Mouse (Mus musculus): ENCODE measurements around the gene S100a14. TPM values are rescaled to one million over a fixed set of nuclear protein-coding genes. Genes with fewer than 3 reads are reported as not detected.

The S100a14 gene
- polyA plus RNA-seq, 1 experiment, result 0.96 TPM

DNA sequence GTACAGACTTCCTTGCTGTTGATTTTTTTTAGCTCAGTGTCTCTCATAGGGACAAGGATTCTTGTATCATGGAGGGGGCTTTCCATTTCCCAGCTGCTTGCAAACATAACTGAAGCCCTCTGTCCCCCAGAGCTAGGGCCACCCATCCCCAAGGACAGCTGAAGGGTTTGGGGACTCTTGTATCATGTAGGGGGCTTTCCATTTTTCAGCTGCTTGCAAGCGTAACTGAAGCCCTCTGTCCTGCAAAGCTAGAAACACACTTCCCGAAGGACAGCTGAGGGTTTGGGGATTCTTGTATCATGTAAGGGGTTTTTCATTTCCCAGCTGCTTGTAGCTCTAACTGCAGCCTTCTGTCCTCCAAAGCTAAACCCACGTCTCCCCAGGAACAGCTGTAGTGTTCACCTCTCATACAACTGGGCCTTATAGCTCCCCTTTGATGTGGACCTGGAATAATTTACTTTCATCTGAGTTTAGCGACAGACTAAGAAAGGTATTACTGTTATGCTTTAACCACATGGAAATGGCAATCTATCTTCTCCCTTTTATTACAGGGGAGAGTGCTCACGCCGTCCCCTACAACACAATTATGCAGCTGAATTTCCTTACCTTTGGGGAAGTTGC lies 33.5 kb downstream of the S100a14 start, which contains the start of gene S100a3:
Gene S100a3 (plus strand): TSS at position 571 of the 621 bp plus-strand sequence.
- TF ChIP-seq USF1 (IDR thresholded peaks at IDR 0.05; ENCODE audit: low read depth) (no peak), FOSL1 (IDR thresholded peaks at IDR 0.05; ENCODE audit: insufficient read depth, low read length, poor library complexity, severe bottlenecking) (no peak), CTCF (IDR thresholded peaks at IDR 0.05; ENCODE audit: control insufficient read depth, insufficient read depth, insufficient read length) (no peak), MYOG (IDR thresholded peaks at IDR 0.05; ENCODE audit: control insufficient read depth, extremely low read depth, insufficient read length) (no peak), CEBPB (IDR thresholded peaks at IDR 0.05; ENCODE audit: low read depth) (no peak), MYOD1 (IDR thresholded peaks at IDR 0.05; ENCODE audit: control insufficient read depth, insufficient read length, low read depth) (no peak), MAX (IDR thresholded peaks at IDR 0.05) (no peak)
- H3K36me3 ChIP-seq (ENCODE audit: control insufficient read depth, insufficient read depth), result no peaks in the 10 kb centered on the region
- no peak within 1 kb of the TSS for H3K4me3 ChIP-seq (ENCODE audit: insufficient read depth, poor library complexity, severe bottlenecking)
- no peaks in the 10 kb centered on the region for H3K27me3 ChIP-seq (ENCODE audit: control insufficient read depth, insufficient read depth, insufficient read length)
- no peaks in the 10 kb centered on the region for H3K79me2 ChIP-seq (ENCODE audit: control insufficient read depth, insufficient read depth)
- no peaks in the 10 kb centered on the region for H3K79me3 ChIP-seq (ENCODE audit: low read depth)
- no peak within 1 kb of the TSS for H3ac ChIP-seq (ENCODE audit: control insufficient read depth, insufficient read length, low read depth)

DNA sequence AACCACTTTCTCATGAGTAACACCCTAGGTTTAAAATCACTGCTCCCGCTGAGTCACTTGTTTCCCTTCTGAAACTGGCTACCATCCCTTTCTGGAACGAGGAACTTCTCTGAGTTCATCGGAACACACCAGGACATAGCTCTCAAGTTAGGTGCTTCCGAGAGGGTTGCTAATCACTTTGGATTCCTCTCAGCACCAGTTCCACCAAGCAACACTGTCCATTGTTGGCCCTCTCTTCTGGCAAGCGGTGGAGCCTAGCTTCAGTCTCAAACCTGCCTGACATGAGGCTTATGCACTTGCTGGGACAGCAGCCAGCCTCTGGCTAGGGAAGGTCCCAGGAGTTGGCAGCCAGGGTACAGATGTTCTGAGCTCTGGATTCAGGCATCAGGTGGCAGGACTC lies 48.0 kb downstream of the S100a14 start:
- Histone ChIP-seq H3ac (ENCODE audit: control insufficient read depth, insufficient read length, low read depth) (no peak overlapping the region), H3K36me3 (ENCODE audit: control insufficient read depth, insufficient read depth) (no peaks in the 10 kb centered on the region), H3K79me2 (ENCODE audit: control insufficient read depth, insufficient read depth) (no peaks in the 10 kb centered on the region), H3K79me3 (ENCODE audit: low read depth) (no peaks in the 10 kb centered on the region), H3K27me3 (ENCODE audit: control insufficient read depth, insufficient read depth, insufficient read length) (no peaks in the 10 kb centered on the region), H3K4me3 (ENCODE audit: insufficient read depth, poor library complexity, severe bottlenecking) (no peak overlapping the region)
- TF ChIP-seq CTCF (IDR thresholded peaks at IDR 0.05; ENCODE audit: control insufficient read depth, insufficient read depth, insufficient read length), result no peak
- peak; percentile 8 for TF ChIP-seq MAX (IDR thresholded peaks at IDR 0.05)
- TF ChIP-seq FOSL1 (IDR thresholded peaks at IDR 0.05; ENCODE audit: insufficient read depth, low read length, poor library complexity, severe bottlenecking), result peak; percentile 2

DNA sequence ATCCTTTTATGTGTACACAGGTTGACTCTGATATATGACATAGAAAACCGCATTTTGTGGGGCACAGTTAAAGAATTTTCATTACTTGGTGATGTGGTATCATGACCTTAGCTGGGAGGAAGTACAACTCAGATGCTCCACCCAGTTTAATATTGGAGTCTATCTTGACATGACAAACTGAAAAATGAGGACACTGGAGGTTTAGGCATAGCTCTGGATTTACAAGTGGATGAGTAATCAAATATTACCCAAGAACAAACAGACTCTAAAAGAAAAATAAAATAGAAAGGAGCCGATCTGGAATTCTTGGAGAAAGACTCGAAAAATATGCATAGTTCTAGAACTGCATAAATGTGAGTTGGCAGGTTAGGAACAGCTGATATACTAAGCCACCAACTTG lies 48.7 kb downstream of the S100a14 start:
- H3K4me3 ChIP-seq (ENCODE audit: insufficient read depth, poor library complexity, severe bottlenecking), result no peak overlapping the region
- no peak for TF ChIP-seq MAX (IDR thresholded peaks at IDR 0.05)
- TF ChIP-seq CEBPB (IDR thresholded peaks at IDR 0.05; ENCODE audit: low read depth), result peak; percentile 82
- no peak for TF ChIP-seq USF1 (IDR thresholded peaks at IDR 0.05; ENCODE audit: low read depth)
- H3ac ChIP-seq (ENCODE audit: control insufficient read depth, insufficient read length, low read depth), result no peak overlapping the region

DNA sequence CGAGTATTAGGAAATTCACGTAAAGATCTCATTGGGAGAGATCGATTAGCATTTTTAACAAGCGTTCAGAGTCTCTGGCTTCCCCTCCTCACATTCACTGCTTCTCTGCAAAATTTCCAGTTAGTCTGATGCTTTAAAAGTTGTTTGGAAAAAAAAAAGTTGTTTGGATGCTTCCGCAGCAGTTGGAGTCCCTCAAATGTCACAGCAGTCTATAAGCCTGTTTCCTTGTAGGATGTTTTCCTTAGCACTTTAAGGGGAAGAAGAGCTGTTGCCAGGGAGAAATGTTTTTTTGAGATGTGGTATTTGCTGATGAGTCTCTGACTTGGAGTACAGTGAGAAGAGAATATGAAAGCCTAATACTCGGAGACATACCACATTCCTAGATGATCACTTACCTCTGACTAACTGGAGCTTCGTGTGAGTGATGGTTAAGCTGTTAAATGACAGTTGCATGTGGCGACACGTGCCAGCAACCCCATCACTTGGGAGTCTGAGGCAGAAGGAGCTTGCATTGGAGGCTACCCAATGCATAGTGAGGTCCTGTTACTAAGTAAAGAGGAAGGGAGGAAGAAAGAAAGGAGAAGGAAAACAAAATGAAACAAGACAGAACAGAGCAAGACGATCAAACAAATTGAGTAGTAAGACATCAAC lies 49.8 kb downstream of the S100a14 start:
- Histone ChIP-seq H3K36me3 (ENCODE audit: control insufficient read depth, insufficient read depth) (no peaks in the 10 kb centered on the region), H3ac (ENCODE audit: control insufficient read depth, insufficient read length, low read depth) (no peak overlapping the region), H3K79me2 (ENCODE audit: control insufficient read depth, insufficient read depth) (no peaks in the 10 kb centered on the region), H3K79me3 (ENCODE audit: low read depth) (no peaks in the 10 kb centered on the region), H3K27me3 (ENCODE audit: control insufficient read depth, insufficient read depth, insufficient read length) (no peaks in the 10 kb centered on the region), H3K4me3 (ENCODE audit: insufficient read depth, poor library complexity, severe bottlenecking) (no peak overlapping the region)
- TF ChIP-seq CTCF (IDR thresholded peaks at IDR 0.05; ENCODE audit: control insufficient read depth, insufficient read depth, insufficient read length), result no peak
- TF ChIP-seq FOSL1 (IDR thresholded peaks at IDR 0.05; ENCODE audit: insufficient read depth, low read length, poor library complexity, severe bottlenecking), result no peak
- no peak for TF ChIP-seq MYOG (IDR thresholded peaks at IDR 0.05; ENCODE audit: control insufficient read depth, extremely low read depth, insufficient read length)
- TF ChIP-seq USF1 (IDR thresholded peaks at IDR 0.05; ENCODE audit: low read depth), result peak; percentile 48
- TF ChIP-seq MAX (IDR thresholded peaks at IDR 0.05), result peak; percentile 91
- no peak for TF ChIP-seq CEBPB (IDR thresholded peaks at IDR 0.05; ENCODE audit: low read depth)
- peak; percentile 52 for TF ChIP-seq MYOD1 (IDR thresholded peaks at IDR 0.05; ENCODE audit: control insufficient read depth, insufficient read length, low read depth)

More for the DNA sequence above, 48.7 kb downstream of the S100a14 start:
- Histone ChIP-seq H3K36me3 (ENCODE audit: control insufficient read depth, insufficient read depth) (no peaks in the 10 kb centered on the region), H3K79me3 (ENCODE audit: low read depth) (no peaks in the 10 kb centered on the region), H3K79me2 (ENCODE audit: control insufficient read depth, insufficient read depth) (no peaks in the 10 kb centered on the region), H3K27me3 (ENCODE audit: control insufficient read depth, insufficient read depth, insufficient read length) (no peaks in the 10 kb centered on the region)

Other genes starting within 250 kb of the S100a14 start
- gene Gatad2b, start 233.7 kb upstream of the S100a14 start, polyA plus RNA-seq (2012; fragmentation: generic; extraction: Trizol), result 14.2 TPM
- 8.6 TPM for gene Slc27a3, start 136.9 kb upstream of the S100a14 start, polyA plus RNA-seq (2012; fragmentation: generic; extraction: Trizol)
- 39.3 TPM for gene Ints3, start 93.2 kb upstream of the S100a14 start, polyA plus RNA-seq (2012; fragmentation: generic; extraction: Trizol)
- 1.0 TPM for gene Npr1, start 61.0 kb upstream of the S100a14 start, polyA plus RNA-seq (2012; fragmentation: generic; extraction: Trizol)
- gene Ilf2, start 50.7 kb upstream of the S100a14 start, polyA plus RNA-seq (2012; fragmentation: generic; extraction: Trizol), result 93.9 TPM
- gene Snapin, start 35.8 kb upstream of the S100a14 start, polyA plus RNA-seq (2012; fragmentation: generic; extraction: Trizol), result 18.8 TPM
- 103 TPM for gene Chtop, start 17.4 kb upstream of the S100a14 start, polyA plus RNA-seq (2012; fragmentation: generic; extraction: Trizol)
- gene S100a1, start 12.5 kb upstream of the S100a14 start, polyA plus RNA-seq (2012; fragmentation: generic; extraction: Trizol), result 96.0 TPM
- 96.7 TPM for gene S100a13, start 12.4 kb upstream of the S100a14 start, polyA plus RNA-seq (2012; fragmentation: generic; extraction: Trizol)
- 49.2 TPM for gene S100a16, start 10.4 kb downstream of the S100a14 start, polyA plus RNA-seq (2012; fragmentation: generic; extraction: Trizol)
- 22.0 TPM for gene S100a3, start 33.7 kb downstream of the S100a14 start, polyA plus RNA-seq (2012; fragmentation: generic; extraction: Trizol)
- not detected for gene S100a2, start 63.4 kb downstream of the S100a14 start, polyA plus RNA-seq (2012; fragmentation: generic; extraction: Trizol)
- gene Gm42674, start 75.0 kb downstream of the S100a14 start, polyA plus RNA-seq (2012; fragmentation: generic; extraction: Trizol), result 1.5 TPM
- 11,980 TPM for gene S100a4, start 76.9 kb downstream of the S100a14 start, polyA plus RNA-seq (2012; fragmentation: generic; extraction: Trizol)
- 0.43 TPM for gene S100a5, start 81.7 kb downstream of the S100a14 start, polyA plus RNA-seq (2012; fragmentation: generic; extraction: Trizol)
- 4,076 TPM for gene S100a6, start 86.0 kb downstream of the S100a14 start, polyA plus RNA-seq (2012; fragmentation: generic; extraction: Trizol)
- 0.11 TPM for gene S100a7a, start 127.2 kb downstream of the S100a14 start, polyA plus RNA-seq (2012; fragmentation: generic; extraction: Trizol)
- gene S100a8, start 142.1 kb downstream of the S100a14 start, polyA plus RNA-seq (2012; fragmentation: generic; extraction: Trizol), result not detected
- gene S100a9, start 168.9 kb downstream of the S100a14 start, polyA plus RNA-seq (2012; fragmentation: generic; extraction: Trizol), result not detected
- not detected for gene Pglyrp4, start 200.1 kb downstream of the S100a14 start, polyA plus RNA-seq (2012; fragmentation: generic; extraction: Trizol)

Data from C2C12 (cell line).